Mouse (Mus musculus): ENCODE data around the gene Npcd. TPM values are rescaled to one million over a fixed set of nuclear protein-coding genes. Genes with fewer than 3 reads are reported as not detected.

Npcd gene
- polyA plus RNA-seq, 1 experiment from 2014 or later: not detected

DNA sequence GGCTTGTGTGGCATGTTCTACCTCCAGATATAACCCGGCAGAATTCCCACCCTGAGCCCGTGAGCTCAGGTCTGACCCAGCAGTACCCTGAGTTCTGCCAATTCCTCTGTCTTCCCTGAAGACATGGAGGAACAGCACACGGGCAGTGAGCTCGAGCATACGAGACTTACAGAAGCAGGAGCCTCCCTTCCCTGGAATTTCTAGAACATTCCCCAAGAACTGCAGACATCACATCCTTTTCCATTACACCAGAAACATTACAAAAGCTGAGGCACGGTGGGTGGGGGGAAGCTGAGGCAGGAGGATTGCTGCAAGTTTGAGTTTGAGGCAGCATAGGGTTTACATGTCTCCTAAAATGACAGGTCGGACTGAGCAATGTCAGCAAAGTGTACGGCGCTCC is 25.8 kb upstream of the Npcd start:
- H3K4me1 ChIP-seq (replicated peaks): peaks cover 5% of the 10 kb centered on the region; the same call in 1 of the 2 replicates
- no peak overlapping the region for H3K4me2 ChIP-seq
- no peak overlapping the region for H3K4me3 ChIP-seq (replicated peaks)
- no peak for ATAC-seq (ENCODE audit: insufficient number of reproducible peaks, insufficient read depth, low FRiP score, low TSS enrichment, low read depth)
- WGBS: 88% methylated on average over 9 of the region's 9 CpGs
- H3K9ac ChIP-seq (replicated peaks): no peak overlapping the region
- no peak overlapping the region for H3K27ac ChIP-seq
- no peaks in the 10 kb centered on the region for H3K27me3 ChIP-seq
- no peaks in the 10 kb centered on the region for H3K36me3 ChIP-seq
- H3K9me3 ChIP-seq: no peaks in the 10 kb centered on the region

DNA sequence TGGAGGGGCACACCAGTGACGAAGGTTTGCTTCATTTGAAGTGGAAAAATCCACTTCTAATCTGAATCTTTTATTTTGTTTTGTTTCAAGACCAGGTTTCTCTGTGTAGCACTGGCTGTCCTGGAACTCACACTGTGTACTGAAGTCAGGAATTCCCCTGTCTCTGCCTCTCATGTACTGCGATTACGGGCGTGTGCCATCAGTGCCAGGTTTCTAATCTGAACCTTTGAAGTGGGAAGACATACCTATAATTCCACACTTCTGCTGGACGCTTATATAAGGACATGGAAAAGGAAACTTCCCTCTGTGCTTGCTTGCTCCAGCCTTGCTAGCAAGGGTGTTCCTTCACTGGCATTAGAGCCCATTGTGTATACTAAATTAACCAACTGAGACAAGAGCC is 24.9 kb upstream of the Npcd start:
- Histone ChIP-seq H3K9me3 (no peaks in the 10 kb centered on the region), H3K9ac (replicated peaks) (no peak overlapping the region), H3K4me1 (replicated peaks) (peaks cover 5% of the 10 kb centered on the region; the same call in 1 of the 2 replicates), H3K27me3 (no peaks in the 10 kb centered on the region), H3K36me3 (no peaks in the 10 kb centered on the region), H3K4me2 (no peak overlapping the region), H3K27ac (no peak overlapping the region), H3K4me3 (replicated peaks) (no peak overlapping the region)
- WGBS: 86% methylated on average over 5 of the region's 5 CpGs
- no peak for ATAC-seq (ENCODE audit: insufficient number of reproducible peaks, insufficient read depth, low FRiP score, low TSS enrichment, low read depth)

DNA sequence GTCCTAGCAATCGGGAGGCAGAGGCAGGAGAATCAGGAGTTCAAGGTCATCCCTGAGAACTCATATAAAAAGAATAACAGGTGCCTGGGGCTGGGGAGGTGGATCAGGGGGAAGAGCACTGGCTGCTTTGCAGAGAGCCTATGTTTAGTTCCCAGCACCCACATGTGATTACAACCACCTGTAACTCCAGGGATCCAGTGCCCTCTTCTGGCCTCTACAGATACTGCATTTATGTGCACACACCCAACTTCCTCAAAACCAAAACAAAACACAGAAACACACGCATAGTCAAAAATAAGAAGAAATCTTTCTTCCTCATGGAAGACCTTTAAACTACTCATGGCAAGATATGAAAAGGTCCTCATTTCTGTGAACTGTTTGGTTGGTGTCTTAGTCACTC is 16.1 kb upstream of the Npcd start:
- no peaks in the 10 kb centered on the region for H3K27me3 ChIP-seq
- no peak for ATAC-seq (ENCODE audit: insufficient number of reproducible peaks, insufficient read depth, low FRiP score, low TSS enrichment, low read depth)
- H3K4me1 ChIP-seq (replicated peaks): peaks cover 9% of the 10 kb centered on the region
- H3K4me3 ChIP-seq (replicated peaks): no peak overlapping the region
- no peak overlapping the region for H3K27ac ChIP-seq
- H3K9ac ChIP-seq (replicated peaks): no peak overlapping the region
- H3K9me3 ChIP-seq: no peaks in the 10 kb centered on the region
- WGBS: 97% methylated on average over 2 of the region's 2 CpGs
- no peak overlapping the region for H3K4me2 ChIP-seq
- H3K36me3 ChIP-seq: no peaks in the 10 kb centered on the region

DNA sequence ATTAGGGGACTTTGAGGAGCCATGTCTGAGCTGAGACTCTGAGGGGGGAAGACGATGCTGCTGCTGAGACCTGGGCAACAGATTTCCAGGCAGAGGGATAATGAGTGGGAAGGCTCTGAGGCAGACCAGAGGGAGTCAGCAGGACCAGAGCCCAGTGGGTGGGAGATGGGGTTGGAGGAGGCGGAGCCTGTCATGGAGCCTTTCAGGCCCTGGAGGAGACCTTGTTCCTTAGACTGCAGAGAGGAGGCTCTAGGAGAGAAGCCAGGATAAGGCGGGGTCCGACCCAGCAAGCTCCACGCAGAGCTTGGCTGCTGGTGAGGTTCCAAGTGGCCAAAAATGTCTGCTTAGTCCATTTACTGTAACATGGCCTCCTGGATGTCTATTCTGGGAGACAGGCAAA is 13.1 kb upstream of the Npcd start:
- H3K4me1 ChIP-seq (replicated peaks): peaks cover 9% of the 10 kb centered on the region
- no peaks in the 10 kb centered on the region for H3K27me3 ChIP-seq
- no peak overlapping the region for H3K4me2 ChIP-seq
- no peak overlapping the region for H3K27ac ChIP-seq
- 19% methylated on average over 5 of the region's 5 CpGs for WGBS
- H3K9ac ChIP-seq (replicated peaks): 0 out of 2 replicates have a peak overlapping the region, but pooled peaks have one; percentile 8
- H3K36me3 ChIP-seq: no peaks in the 10 kb centered on the region
- H3K4me3 ChIP-seq (replicated peaks): no peak overlapping the region
- H3K9me3 ChIP-seq: no peaks in the 10 kb centered on the region
- no peak for ATAC-seq (ENCODE audit: insufficient number of reproducible peaks, insufficient read depth, low FRiP score, low TSS enrichment, low read depth)

DNA sequence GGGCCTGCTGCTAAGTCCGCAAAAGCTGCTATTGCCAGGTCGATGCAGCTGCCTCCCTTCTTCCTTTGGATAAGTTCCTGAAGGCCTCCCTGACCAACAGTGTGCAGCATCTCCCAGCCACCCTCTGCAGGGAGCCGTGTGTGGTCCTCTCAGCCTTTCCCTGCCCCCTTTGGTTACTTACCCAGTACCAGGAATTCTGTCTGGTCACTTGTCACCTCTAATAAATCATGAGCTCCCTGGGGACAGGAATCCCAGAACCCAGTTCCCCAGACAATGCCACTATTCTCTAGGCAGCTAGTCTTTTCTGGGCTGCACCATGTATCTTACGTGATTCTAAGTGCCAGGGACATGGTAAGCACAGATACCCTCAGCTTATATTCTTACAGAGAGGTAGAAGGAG is 11.9 kb upstream of the Npcd start:
- Histone ChIP-seq H3K36me3 (no peaks in the 10 kb centered on the region), H3K9me3 (no peaks in the 10 kb centered on the region), H3K4me2 (no peak overlapping the region), H3K4me3 (replicated peaks) (no peak overlapping the region), H3K9ac (replicated peaks) (no peak overlapping the region), H3K27me3 (no peaks in the 10 kb centered on the region), H3K27ac (no peak overlapping the region), H3K4me1 (replicated peaks) (peaks cover 9% of the 10 kb centered on the region)
- WGBS: 70% methylated on average over 4 of the region's 4 CpGs
- no peak for ATAC-seq (ENCODE audit: insufficient number of reproducible peaks, insufficient read depth, low FRiP score, low TSS enrichment, low read depth)

DNA sequence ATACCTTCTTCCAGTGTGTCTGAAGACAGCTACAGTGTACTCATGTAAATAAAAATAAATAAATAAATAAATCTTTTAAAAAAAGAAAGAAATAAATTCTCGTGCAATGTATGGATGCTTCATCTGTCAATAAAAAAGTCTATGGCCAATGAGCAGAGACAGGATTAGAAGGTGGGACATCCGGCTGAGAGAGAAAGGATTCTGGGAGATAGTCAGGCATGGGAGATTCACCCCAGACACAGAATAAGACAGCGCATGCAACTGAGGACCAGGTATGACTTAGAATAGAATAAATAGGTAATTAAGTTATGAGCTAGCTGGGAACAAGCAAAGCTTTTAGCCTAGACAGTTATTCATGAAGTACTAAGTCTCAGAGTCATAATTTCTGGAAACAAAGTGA is 8.9 kb upstream of the Npcd start:
- Histone ChIP-seq H3K36me3 (no peaks in the 10 kb centered on the region), H3K4me1 (replicated peaks) (peaks cover 9% of the 10 kb centered on the region), H3K27ac (no peak overlapping the region), H3K4me2 (no peak overlapping the region), H3K9ac (replicated peaks) (no peak overlapping the region), H3K27me3 (no peaks in the 10 kb centered on the region), H3K4me3 (replicated peaks) (no peak overlapping the region), H3K9me3 (no peaks in the 10 kb centered on the region)
- no peak for ATAC-seq (ENCODE audit: insufficient number of reproducible peaks, insufficient read depth, low FRiP score, low TSS enrichment, low read depth)
- WGBS: 82% methylated on average over 3 of the region's 3 CpGs

DNA sequence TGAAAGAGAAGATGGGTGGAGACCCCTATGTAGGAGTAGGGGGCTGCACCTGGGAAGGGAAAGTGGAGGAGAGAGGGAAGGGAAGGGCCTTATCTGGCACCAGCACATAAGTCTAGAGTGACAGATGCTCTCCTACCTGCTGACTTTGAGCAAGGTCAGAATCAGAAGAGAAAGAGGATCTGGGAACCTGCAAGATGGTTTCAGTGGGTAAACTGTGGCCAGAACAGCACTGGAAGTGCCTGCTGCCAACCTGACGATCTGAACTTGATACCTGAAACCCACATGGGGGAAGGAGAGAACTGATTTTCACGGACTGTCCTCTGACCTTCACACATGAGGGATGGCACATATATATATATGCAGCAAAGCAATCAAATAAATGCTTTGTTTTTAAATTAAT is 6.2 kb upstream of the Npcd start:
- H3K9me3 ChIP-seq: no peaks in the 10 kb centered on the region
- ATAC-seq (ENCODE audit: insufficient number of reproducible peaks, insufficient read depth, low FRiP score, low TSS enrichment, low read depth): no peak
- H3K27me3 ChIP-seq: no peaks in the 10 kb centered on the region
- H3K4me2 ChIP-seq: no peak overlapping the region
- 0 out of 2 replicates have a peak, but pooled peaks cover 5% of the 10 kb centered on the region for H3K4me1 ChIP-seq (replicated peaks)
- H3K9ac ChIP-seq (replicated peaks): no peak overlapping the region
- WGBS: 66% methylated on average over 2 of the region's 2 CpGs
- H3K36me3 ChIP-seq: no peaks in the 10 kb centered on the region
- no peak overlapping the region for H3K4me3 ChIP-seq (replicated peaks)
- H3K27ac ChIP-seq: no peak overlapping the region

DNA sequence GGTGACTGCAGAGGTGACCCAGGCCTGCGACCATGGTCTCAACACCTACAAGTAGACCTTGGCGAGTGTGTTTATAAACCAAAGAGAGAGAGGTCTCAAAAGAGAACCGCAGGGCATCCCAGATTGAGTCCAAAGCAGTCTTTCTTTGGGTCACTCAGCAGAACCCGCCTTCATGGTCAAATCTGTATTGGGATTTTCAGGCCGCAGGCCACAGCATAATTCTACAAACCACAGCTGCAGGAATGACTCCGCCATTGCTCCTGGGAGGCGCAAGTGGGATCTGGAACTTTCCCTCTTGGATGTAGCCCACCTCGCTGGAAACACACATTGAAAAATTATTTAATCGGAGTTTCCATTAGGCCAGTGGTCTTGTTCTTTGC is 834 bp upstream of the Npcd start:
- H3K4me1 ChIP-seq (replicated peaks): peaks cover 37% of the 10 kb centered on the region
- H3K36me3 ChIP-seq: peaks cover 7% of the 10 kb centered on the region; the same call in 1 of the 2 replicates
- no peak for ATAC-seq (ENCODE audit: insufficient number of reproducible peaks, insufficient read depth, low FRiP score, low TSS enrichment, low read depth)
- H3K27me3 ChIP-seq: no peaks in the 10 kb centered on the region
- H3K4me2 ChIP-seq: peak overlapping the region; percentile 98
- H3K27ac ChIP-seq: peak overlapping the region; percentile 93
- no peaks in the 10 kb centered on the region for H3K9me3 ChIP-seq
- H3K4me3 ChIP-seq (replicated peaks): peak overlapping the region; percentile 77
- 61% methylated on average over 9 of the region's 9 CpGs for WGBS
- H3K9ac ChIP-seq (replicated peaks): peak overlapping the region; percentile 55; the same call in 1 of the 2 replicates

DNA sequence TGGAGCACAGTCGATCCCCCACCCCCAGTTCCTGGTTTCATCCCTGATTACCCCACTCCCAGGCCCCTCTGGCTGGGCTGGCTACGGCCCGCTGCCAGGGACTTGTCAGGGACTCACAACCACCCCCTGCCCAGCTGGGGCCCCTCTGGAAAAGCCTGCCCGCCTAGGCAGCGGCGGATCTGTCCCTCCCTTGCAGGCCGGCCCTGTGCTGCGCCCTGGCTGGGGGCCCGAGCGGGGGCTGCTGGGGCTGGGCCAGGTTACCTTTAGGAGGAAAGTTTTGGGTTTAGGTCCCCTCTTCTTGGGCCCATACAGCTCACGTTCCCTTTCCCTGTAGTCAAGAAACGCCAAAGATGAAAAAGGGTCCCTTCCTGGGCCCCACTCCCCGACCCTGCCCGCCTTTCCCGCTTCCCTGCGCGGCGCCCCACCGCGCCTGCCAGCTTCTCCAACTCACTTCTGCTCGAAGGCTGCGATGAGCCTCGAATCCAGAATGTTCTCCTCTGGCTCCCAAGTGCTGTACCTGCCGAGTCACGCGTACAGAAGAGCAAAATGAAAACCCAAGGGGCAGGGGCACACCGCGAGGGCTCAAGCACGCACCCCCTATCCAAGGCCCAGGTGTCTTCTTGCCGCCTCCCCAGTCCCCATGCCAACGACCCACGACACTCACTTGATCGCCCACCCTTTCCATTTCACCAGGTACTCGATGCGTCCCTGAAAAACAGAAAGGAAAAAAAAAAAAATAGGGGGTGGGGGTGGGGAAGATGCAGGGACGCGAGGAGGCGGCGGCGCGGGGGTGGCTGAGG is 586 bp downstream of the Npcd start:
- WGBS: under 1% methylated on average over 41 of the region's 41 CpGs
- Histone ChIP-seq H3K36me3 (peaks cover 14% of the 10 kb centered on the region), H3K4me2 (peak overlapping the region; percentile 98), H3K4me1 (replicated peaks) (peaks cover 41% of the 10 kb centered on the region), H3K27ac (peak overlapping the region; percentile 93), H3K9ac (replicated peaks) (peak overlapping the region; percentile 89), H3K27me3 (no peaks in the 10 kb centered on the region), H3K4me3 (replicated peaks) (peak overlapping the region; percentile 77), H3K9me3 (no peaks in the 10 kb centered on the region)
- ATAC-seq (ENCODE audit: insufficient number of reproducible peaks, insufficient read depth, low FRiP score, low TSS enrichment, low read depth): no peak

DNA sequence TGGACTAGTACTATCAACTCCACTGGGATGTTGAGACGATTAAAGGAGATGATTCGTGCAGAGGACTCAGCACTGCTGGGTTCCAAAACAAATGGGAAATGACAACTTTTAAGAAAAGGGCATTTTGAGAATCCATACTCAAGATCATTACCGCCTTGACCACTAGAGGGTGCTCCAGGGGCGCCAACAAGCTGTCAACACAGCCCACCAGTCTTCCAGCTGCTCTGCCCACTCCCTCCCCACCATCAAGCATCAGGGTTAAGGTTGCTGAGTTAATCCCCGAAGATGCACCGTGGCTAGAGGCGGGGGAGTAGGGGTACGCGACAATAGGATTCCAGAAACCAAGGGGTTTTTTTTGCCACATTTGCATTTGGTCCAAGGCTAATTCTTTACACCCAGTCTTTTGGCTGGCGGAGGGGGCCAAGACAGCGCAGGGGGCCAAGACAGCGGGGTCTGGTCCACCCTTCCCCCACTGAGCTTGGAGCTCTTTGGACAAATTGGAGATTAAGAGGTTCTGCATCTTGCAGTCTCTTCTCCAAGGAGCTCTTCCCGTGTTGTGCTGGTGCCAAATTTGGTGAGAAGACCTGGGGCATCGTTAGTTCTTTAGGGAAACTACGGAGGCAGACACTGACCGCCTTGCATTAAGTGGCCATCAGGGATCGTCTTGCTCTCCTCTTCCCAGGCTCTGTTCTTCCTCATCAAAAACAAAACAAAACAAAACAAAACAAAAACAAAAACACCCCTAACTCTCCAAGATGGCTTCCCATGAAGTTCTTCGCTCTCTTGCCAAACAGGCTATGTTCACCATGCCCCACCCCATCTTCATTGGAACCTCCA is 1.8 kb downstream of the Npcd start:
- Histone ChIP-seq H3K4me2 (peak overlapping the region; percentile 98), H3K4me3 (replicated peaks) (peak overlapping the region; percentile 77), H3K4me1 (replicated peaks) (peaks cover 41% of the 10 kb centered on the region), H3K9ac (replicated peaks) (no peak overlapping the region), H3K36me3 (peaks cover 26% of the 10 kb centered on the region), H3K9me3 (no peaks in the 10 kb centered on the region), H3K27me3 (no peaks in the 10 kb centered on the region), H3K27ac (0 out of 2 replicates have a peak overlapping the region, but pooled peaks have one; percentile 93)
- 36% methylated on average over 18 of the region's 18 CpGs for WGBS
- no peak for ATAC-seq (ENCODE audit: insufficient number of reproducible peaks, insufficient read depth, low FRiP score, low TSS enrichment, low read depth)

DNA sequence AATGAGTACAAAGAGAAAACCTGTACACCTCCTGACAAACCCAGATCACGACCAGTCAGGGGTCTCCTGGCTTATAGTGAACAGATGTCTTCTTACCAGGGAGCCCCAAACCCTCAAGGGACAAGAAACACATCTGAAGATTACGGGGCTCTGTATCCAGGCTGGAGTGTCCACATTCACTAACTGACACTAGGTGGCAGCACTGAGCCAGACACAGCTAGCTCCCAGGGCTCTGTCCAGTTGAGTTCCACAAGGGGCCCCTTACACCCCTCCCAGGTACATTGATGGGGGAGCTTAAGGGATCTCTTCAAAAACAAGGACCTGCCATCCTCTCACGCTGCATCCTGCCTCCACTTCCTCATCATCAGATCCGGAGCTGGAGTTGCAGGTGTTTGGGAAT is 3.6 kb downstream of the Npcd start:
- Histone ChIP-seq H3K36me3 (peaks cover 42% of the 10 kb centered on the region), H3K27me3 (no peaks in the 10 kb centered on the region), H3K4me1 (replicated peaks) (peaks cover 43% of the 10 kb centered on the region), H3K9me3 (no peaks in the 10 kb centered on the region), H3K27ac (no peak overlapping the region), H3K4me3 (replicated peaks) (no peak overlapping the region), H3K4me2 (no peak overlapping the region), H3K9ac (replicated peaks) (no peak overlapping the region)
- no peak for ATAC-seq (ENCODE audit: insufficient number of reproducible peaks, insufficient read depth, low FRiP score, low TSS enrichment, low read depth)
- 15% methylated on average over 4 of the region's 4 CpGs for WGBS
